Mouse (Mus musculus): Measurements from ENCODE around the gene Cers3. TPM values are rescaled to one million over a fixed set of nuclear protein-coding genes. Genes with fewer than 3 reads are reported as not detected.

The Cers3 gene
- polyA plus RNA-seq (2012; ENCODE audit: insufficient read depth, insufficient read length, low replicate concordance, missing spikeins): not detected in 2 replicates

DNA sequence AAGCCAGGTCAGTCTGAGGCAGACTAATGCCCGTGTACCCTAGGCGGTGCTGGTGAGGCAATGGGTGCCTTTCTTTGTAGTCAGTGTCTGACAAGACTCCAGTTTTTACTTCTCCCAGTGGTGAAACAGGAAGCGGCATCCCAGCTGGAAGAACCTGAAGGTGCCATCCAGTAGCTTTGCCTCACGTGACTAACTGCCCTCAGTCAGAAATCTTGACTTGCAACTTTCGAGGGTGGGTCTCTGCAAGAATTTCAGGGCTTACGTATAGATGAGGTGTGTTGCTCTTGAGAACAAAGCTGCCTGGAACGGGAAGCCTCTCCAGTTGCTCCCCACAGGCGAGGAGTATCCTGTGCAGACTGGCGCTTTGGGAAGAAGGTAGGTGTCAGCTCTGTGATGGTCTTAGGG, at the start of gene Cers3:
Gene Cers3 (plus strand): TSS at position 128 of the 405 bp plus-strand sequence.
- TF ChIP-seq CTCF (IDR thresholded peaks at IDR 0.05; ENCODE audit: insufficient read depth, low read depth, low read length) (no peak), POLR2A (IDR thresholded peaks at IDR 0.05; ENCODE audit: insufficient read depth, low read depth, low read length) (no peak)
- Histone ChIP-seq H3K4me3 (ENCODE audit: insufficient read depth, low read depth, low read length) (no peak within 1 kb of the TSS), H3K27ac (ENCODE audit: insufficient read depth, low read depth, low read length) (no peak within 1 kb of the TSS), H3K4me1 (ENCODE audit: control insufficient read depth, insufficient read depth, low read length) (no peaks in the 10 kb centered on the region; the same call in 1 of the 2 replicates)
- WGBS: 86% methylated on average over 9 of the region's 9 CpGs

DNA sequence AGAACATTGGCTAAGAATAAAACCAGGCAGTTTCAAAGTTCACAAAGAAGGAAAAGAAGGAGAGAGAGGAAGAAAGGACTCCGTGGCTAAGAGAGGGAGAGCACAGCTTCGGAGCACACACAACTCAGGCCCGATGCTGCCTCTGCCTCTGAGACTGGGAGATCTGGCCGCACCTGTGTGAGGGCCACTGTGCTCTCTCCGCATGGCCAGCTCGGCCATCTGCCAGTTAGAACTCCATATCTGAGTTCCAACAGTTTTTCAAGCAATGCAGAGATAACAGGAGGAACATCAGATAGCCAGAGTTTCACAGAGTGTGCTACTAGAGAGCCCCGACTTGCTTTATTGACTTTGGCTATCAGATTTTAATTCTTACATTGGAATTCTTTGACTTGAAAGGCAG, 48.8 kb upstream of the Cers3 start:
- H3K4me3 ChIP-seq (ENCODE audit: insufficient read depth, low read depth, low read length): no peak overlapping the region
- TF ChIP-seq CTCF (IDR thresholded peaks at IDR 0.05; ENCODE audit: insufficient read depth, low read depth, low read length) (no peak), POLR2A (IDR thresholded peaks at IDR 0.05; ENCODE audit: insufficient read depth, low read depth, low read length) (no peak)
- H3K27ac ChIP-seq (ENCODE audit: insufficient read depth, low read depth, low read length): no peak overlapping the region
- peaks cover 2% of the 10 kb centered on the region; the same call in 1 of the 2 replicates for H3K4me1 ChIP-seq (ENCODE audit: control insufficient read depth, insufficient read depth, low read length)
- WGBS: 77% methylated on average over 7 of the region's 7 CpGs

DNA sequence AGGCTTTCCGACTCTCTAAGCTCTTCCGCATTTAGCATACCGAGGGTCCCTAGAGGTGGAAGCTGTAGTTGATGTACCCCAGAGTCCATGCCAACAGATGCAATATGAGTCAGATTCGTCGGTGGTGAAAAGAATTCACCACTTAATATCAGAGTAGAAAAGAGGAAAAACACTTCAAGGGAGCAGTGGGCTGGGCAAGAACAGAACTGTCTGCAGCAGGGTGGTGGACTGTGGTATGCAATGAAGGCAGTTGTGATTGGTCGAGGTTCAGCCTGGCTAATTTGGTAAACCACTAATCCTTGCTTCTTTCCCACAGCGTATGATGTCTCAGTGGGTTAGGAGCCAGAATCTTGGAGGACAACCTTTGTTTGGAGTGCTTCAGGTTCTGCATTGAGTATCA, 40.6 kb upstream of the Cers3 start:
- no peak overlapping the region for H3K27ac ChIP-seq (ENCODE audit: insufficient read depth, low read depth, low read length)
- TF ChIP-seq CTCF (IDR thresholded peaks at IDR 0.05; ENCODE audit: insufficient read depth, low read depth, low read length) (no peak), POLR2A (IDR thresholded peaks at IDR 0.05; ENCODE audit: insufficient read depth, low read depth, low read length) (no peak)
- no peak overlapping the region for H3K4me3 ChIP-seq (ENCODE audit: insufficient read depth, low read depth, low read length)
- no peaks in the 10 kb centered on the region for H3K4me1 ChIP-seq (ENCODE audit: control insufficient read depth, insufficient read depth, low read length)
- 90% methylated on average over 7 of the region's 7 CpGs for WGBS

DNA sequence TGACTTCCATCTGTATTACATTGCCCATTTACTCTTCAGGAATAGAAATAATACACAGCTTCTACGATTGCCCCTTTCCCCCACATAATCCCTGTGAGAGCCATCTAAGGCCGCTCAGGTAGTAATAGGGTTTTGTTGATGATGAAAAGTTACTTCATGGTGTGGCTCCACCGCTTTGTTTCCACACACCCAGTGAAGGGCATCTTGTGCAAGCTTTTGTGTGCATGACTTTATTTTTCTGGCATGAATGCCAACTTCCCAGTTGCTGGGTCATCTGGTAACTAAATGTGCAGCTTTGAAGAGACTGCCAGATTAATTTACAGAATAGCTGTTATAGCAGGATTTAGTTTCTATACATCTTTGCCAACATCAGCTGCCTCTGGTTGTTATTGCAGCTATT, 38.7 kb upstream of the Cers3 start:
- TF ChIP-seq CTCF (IDR thresholded peaks at IDR 0.05; ENCODE audit: insufficient read depth, low read depth, low read length) (no peak), POLR2A (IDR thresholded peaks at IDR 0.05; ENCODE audit: insufficient read depth, low read depth, low read length) (no peak)
- 92% methylated on average over 3 of the region's 3 CpGs for WGBS
- H3K4me3 ChIP-seq (ENCODE audit: insufficient read depth, low read depth, low read length): no peak overlapping the region

DNA sequence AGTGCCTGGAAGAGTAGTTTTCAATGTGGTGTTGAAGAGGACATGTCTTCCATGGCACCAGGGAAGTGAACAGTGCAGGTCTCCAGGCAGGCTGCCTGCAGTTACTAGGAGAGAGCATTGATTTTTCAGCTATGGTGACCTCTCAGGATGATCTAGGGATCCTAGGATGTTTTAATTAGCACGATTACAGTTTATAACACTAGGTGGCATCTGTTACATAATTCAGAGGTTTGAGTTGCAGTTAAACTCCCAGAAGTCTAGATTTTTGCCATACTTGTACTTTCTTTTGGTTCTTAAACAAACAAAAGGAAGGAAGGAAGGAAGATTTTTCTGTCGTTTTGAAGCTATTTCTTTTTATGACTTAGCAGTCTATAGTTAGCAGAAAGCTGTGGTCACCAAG, 32.1 kb upstream of the Cers3 start:
- 24% methylated on average over 2 of the region's 2 CpGs for WGBS
- no peak overlapping the region for H3K27ac ChIP-seq (ENCODE audit: insufficient read depth, low read depth, low read length)
- TF ChIP-seq CTCF (IDR thresholded peaks at IDR 0.05; ENCODE audit: insufficient read depth, low read depth, low read length): no peak
- no peak for TF ChIP-seq POLR2A (IDR thresholded peaks at IDR 0.05; ENCODE audit: insufficient read depth, low read depth, low read length)
- H3K4me3 ChIP-seq (ENCODE audit: insufficient read depth, low read depth, low read length): no peak overlapping the region
- no peaks in the 10 kb centered on the region for H3K4me1 ChIP-seq (ENCODE audit: control insufficient read depth, insufficient read depth, low read length)

More for the DNA sequence above, 38.7 kb upstream of the Cers3 start:
- Histone ChIP-seq H3K27ac (ENCODE audit: insufficient read depth, low read depth, low read length) (no peak overlapping the region), H3K4me1 (ENCODE audit: control insufficient read depth, insufficient read depth, low read length) (no peaks in the 10 kb centered on the region)

DNA sequence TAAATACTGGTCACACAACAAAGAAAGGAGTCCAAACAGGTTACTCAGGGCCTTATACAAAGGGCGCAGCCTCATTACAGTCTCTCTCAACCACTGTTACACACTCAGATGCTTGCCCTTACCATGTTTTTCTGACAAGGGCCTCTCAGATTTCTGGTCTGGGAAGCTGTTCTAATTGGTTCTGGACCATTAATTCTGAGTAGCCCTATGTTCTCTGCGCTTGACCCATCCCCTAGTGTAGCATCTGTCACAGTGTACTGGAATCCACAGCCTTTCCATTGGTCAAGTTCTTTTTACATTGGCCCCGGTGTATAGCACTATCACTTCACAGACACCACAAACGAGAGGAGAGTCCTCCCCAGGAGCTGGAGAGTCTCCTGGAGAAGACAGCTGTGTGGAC, 18.8 kb upstream of the Cers3 start:
- H3K4me3 ChIP-seq (ENCODE audit: insufficient read depth, low read depth, low read length): no peak overlapping the region
- no peak overlapping the region for H3K27ac ChIP-seq (ENCODE audit: insufficient read depth, low read depth, low read length)
- no peaks in the 10 kb centered on the region for H3K4me1 ChIP-seq (ENCODE audit: control insufficient read depth, insufficient read depth, low read length)
- 83% methylated on average over 4 of the region's 4 CpGs for WGBS
- TF ChIP-seq POLR2A (IDR thresholded peaks at IDR 0.05; ENCODE audit: insufficient read depth, low read depth, low read length): no peak
- TF ChIP-seq CTCF (IDR thresholded peaks at IDR 0.05; ENCODE audit: insufficient read depth, low read depth, low read length): no peak

DNA sequence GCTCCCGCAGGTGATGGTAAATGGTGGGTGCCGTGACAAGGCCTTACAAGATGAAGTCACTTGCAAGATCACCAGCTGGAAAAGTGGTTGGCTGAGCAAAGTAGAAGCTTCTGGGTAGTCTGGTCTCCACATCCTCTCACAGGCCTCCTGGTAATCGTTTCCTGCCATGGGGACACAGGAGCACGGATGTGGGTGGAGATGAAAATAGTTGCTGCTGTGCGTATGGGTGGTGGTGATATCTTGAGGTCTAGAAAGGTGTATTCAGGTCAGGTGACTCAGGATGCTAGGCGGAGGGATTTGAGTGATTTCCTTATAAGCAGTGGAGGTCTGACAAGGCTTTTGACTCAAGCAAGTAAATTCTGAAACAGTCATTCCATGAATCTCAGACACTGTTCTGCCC, 18.4 kb upstream of the Cers3 start:
- 87% methylated on average over 6 of the region's 6 CpGs for WGBS
- TF ChIP-seq POLR2A (IDR thresholded peaks at IDR 0.05; ENCODE audit: insufficient read depth, low read depth, low read length) (no peak), CTCF (IDR thresholded peaks at IDR 0.05; ENCODE audit: insufficient read depth, low read depth, low read length) (no peak)
- no peak overlapping the region for H3K27ac ChIP-seq (ENCODE audit: insufficient read depth, low read depth, low read length)

DNA sequence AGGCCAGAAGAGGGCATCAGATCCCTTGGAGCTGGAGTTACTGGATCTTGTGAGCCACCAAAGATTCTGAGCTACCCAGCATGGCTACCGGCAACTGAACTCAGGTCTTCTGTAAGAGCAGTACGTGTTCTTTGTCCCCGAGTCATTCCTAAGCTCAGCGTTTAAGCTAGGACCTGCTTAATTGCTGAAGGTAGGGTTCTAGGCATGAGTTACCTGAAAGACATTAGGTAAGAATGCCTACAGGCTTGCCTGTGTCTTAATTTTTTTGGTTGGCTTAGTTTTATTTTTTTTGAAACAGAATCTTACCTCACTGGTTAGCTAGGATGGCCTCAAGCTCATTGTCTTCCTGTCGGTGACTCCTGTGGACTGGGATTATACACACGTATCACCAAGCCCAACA, 15.2 kb upstream of the Cers3 start:
- 97% methylated on average over 6 of the region's 6 CpGs for WGBS
- no peak for TF ChIP-seq POLR2A (IDR thresholded peaks at IDR 0.05; ENCODE audit: insufficient read depth, low read depth, low read length)
- no peak for TF ChIP-seq CTCF (IDR thresholded peaks at IDR 0.05; ENCODE audit: insufficient read depth, low read depth, low read length)

More for the DNA sequence above, 18.4 kb upstream of the Cers3 start:
- Histone ChIP-seq H3K4me3 (ENCODE audit: insufficient read depth, low read depth, low read length) (no peak overlapping the region), H3K4me1 (ENCODE audit: control insufficient read depth, insufficient read depth, low read length) (no peaks in the 10 kb centered on the region)

DNA sequence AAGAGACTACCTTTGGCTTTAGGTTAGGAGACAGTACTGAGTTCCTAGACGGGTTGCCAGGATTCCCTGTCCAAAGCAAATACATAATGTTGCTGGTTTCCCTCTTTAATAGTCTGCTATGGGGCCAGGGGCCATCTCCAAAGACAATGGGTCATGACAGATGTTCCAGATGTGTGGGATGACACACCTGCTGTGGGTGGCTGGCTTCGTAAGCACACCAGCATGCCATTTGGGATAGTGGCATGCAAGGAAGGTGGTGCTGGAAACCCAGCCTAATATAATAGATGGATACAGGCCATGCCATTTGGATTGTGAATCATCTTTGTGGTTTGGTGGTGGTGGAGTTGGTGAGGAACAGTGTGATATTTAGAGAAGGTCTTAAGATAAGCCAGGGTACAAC, 14.1 kb upstream of the Cers3 start:
- no peak for TF ChIP-seq CTCF (IDR thresholded peaks at IDR 0.05; ENCODE audit: insufficient read depth, low read depth, low read length)
- TF ChIP-seq POLR2A (IDR thresholded peaks at IDR 0.05; ENCODE audit: insufficient read depth, low read depth, low read length): no peak

More for the DNA sequence above, 15.2 kb upstream of the Cers3 start:
- H3K27ac ChIP-seq (ENCODE audit: insufficient read depth, low read depth, low read length): no peak overlapping the region
- H3K4me1 ChIP-seq (ENCODE audit: control insufficient read depth, insufficient read depth, low read length): no peaks in the 10 kb centered on the region
- no peak overlapping the region for H3K4me3 ChIP-seq (ENCODE audit: insufficient read depth, low read depth, low read length)

DNA sequence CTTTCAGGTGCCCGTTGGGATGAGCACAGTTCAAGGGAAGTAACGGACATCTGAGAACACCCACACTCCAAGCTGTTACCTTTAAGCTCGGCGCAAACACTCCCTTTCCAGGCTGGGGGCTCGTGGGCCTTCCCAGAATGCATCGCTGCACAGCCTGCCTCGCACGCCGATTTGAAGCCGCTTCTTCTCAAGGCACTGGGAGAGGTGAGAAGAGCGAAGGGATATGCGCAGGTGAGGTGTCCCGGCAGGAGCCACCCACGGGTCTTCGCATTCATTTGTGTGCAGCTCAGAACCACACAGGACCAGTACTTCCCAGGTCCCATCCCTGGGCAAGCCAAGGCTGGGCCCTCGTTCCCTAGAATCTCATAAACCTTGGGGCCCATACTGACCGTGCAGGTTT, 9.9 kb upstream of the Cers3 start:
- WGBS: 97% methylated on average over 17 of the region's 17 CpGs
- no peak overlapping the region for H3K27ac ChIP-seq (ENCODE audit: insufficient read depth, low read depth, low read length)
- H3K4me1 ChIP-seq (ENCODE audit: control insufficient read depth, insufficient read depth, low read length): peaks cover 2% of the 10 kb centered on the region; the same call in 1 of the 2 replicates
- no peak overlapping the region for H3K4me3 ChIP-seq (ENCODE audit: insufficient read depth, low read depth, low read length)
- TF ChIP-seq CTCF (IDR thresholded peaks at IDR 0.05; ENCODE audit: insufficient read depth, low read depth, low read length) (no peak), POLR2A (IDR thresholded peaks at IDR 0.05; ENCODE audit: insufficient read depth, low read depth, low read length) (no peak)

More for the DNA sequence above, 14.1 kb upstream of the Cers3 start:
- Histone ChIP-seq H3K4me1 (ENCODE audit: control insufficient read depth, insufficient read depth, low read length) (no peaks in the 10 kb centered on the region), H3K4me3 (ENCODE audit: insufficient read depth, low read depth, low read length) (no peak overlapping the region), H3K27ac (ENCODE audit: insufficient read depth, low read depth, low read length) (no peak overlapping the region)
- 87% methylated on average over 2 of the region's 2 CpGs for WGBS
